Mouse (Mus musculus): ENCODE results near the gene Rfx2. TPM values are rescaled to one million over a fixed set of nuclear protein-coding genes. Genes with fewer than 3 reads are reported as not detected.

Rfx2 gene
- polyA plus RNA-seq, 1 experiment: 4.4 TPM

DNA sequence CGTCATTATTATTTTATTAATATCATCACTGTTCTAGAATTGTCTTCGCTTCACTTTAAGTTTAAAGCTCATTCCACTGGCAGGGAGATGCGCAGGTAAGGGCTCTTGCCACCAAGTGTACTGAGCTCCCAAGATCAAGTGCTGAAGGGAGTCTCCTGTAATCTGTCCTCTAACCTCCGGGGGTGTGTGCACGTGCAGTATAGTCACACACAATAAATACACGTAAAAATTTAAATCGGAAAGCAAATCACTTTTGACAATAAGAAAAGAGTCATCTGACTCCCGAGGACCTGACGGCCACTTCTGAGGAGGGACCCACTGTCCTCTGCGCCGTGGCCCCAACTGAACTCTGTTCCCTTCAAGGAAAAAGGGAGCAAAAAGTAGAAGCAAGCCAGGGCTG is 1.6 kb downstream of the Rfx2 start:
- H3K4me3 ChIP-seq: no peak overlapping the region
- no peak overlapping the region for H3K4me2 ChIP-seq (ENCODE audit: low read depth)
- H3K79me2 ChIP-seq (ENCODE audit: control insufficient read depth, insufficient read depth): no peaks in the 10 kb centered on the region
- no peaks in the 10 kb centered on the region for H3K27me3 ChIP-seq (ENCODE audit: control insufficient read depth, insufficient read depth, insufficient read length)
- no peaks in the 10 kb centered on the region for H3K36me3 ChIP-seq (ENCODE audit: control insufficient read depth, insufficient read depth)
- TF ChIP-seq MYOD1 (IDR thresholded peaks at IDR 0.05; ENCODE audit: control insufficient read depth in 1 of 3, insufficient read length in 2 of 3, low read depth in 2 of 3): no peak
- no peak for TF ChIP-seq POLR2A (IDR thresholded peaks at IDR 0.05; ENCODE audit: insufficient read length, low read depth)
- no peak for TF ChIP-seq TCF3 (IDR thresholded peaks at IDR 0.05; ENCODE audit: insufficient read length, low read depth)
- TF ChIP-seq REST (IDR thresholded peaks at IDR 0.05; ENCODE audit: insufficient read depth, insufficient read length): no peak
- no peak for TF ChIP-seq POLR2AphosphoS2 (IDR thresholded peaks at IDR 0.05; ENCODE audit: insufficient read length, low read depth)
- no peak for TF ChIP-seq MYOG (IDR thresholded peaks at IDR 0.05; ENCODE audit: control insufficient read depth in 1 of 3, insufficient read depth in 1 of 3, insufficient read length in 2 of 3, low read depth in 2 of 3)
- TF ChIP-seq MAX (IDR thresholded peaks at IDR 0.05; ENCODE audit: low read depth): no peak
- TF ChIP-seq SRF (IDR thresholded peaks at IDR 0.05; ENCODE audit: control insufficient read depth, insufficient read length, low read depth): no peak
- no peak for TF ChIP-seq E2F4 (IDR thresholded peaks at IDR 0.05; ENCODE audit: insufficient read depth)
- TF ChIP-seq TCF12 (IDR thresholded peaks at IDR 0.05; ENCODE audit: insufficient read depth, poor library complexity, severe bottlenecking): no peak
- TF ChIP-seq CEBPB (IDR thresholded peaks at IDR 0.05; ENCODE audit: insufficient read depth, poor library complexity, severe bottlenecking): no peak
- TF ChIP-seq USF1 (IDR thresholded peaks at IDR 0.05; ENCODE audit: low read depth): no peak
- no peak overlapping the region for H3ac ChIP-seq (ENCODE audit: control insufficient read depth, insufficient read length)

DNA sequence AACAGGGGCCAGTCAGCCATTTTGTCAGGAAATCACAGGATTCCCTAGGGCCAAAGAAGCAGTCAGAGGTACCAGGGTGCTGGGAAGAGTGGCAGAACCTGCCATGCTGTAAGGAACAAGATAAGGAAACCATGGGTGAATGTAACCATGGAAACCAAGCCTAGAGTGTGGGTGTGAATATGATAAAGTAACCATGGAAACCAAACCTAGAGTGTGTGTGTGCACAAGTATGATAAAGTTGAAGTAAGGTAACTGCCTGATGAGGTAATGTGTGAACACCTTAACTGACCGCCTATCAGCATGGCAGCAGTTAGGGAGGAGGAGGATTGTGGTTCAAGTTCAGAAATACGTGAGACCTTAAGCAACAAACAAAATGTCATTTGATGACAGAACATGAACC is 4.1 kb downstream of the Rfx2 start:
- TF ChIP-seq CEBPB (IDR thresholded peaks at IDR 0.05; ENCODE audit: insufficient read depth, poor library complexity, severe bottlenecking) (no peak), USF1 (IDR thresholded peaks at IDR 0.05; ENCODE audit: low read depth) (no peak), MYOG (IDR thresholded peaks at IDR 0.05; ENCODE audit: control insufficient read depth in 1 of 3, insufficient read depth in 1 of 3, insufficient read length in 2 of 3, low read depth in 2 of 3) (no peak), E2F4 (IDR thresholded peaks at IDR 0.05; ENCODE audit: insufficient read depth) (no peak), MAX (IDR thresholded peaks at IDR 0.05; ENCODE audit: low read depth) (no peak), TCF12 (IDR thresholded peaks at IDR 0.05; ENCODE audit: insufficient read depth, poor library complexity, severe bottlenecking) (no peak), POLR2AphosphoS2 (IDR thresholded peaks at IDR 0.05; ENCODE audit: insufficient read length, low read depth) (no peak), MYOD1 (IDR thresholded peaks at IDR 0.05; ENCODE audit: control insufficient read depth in 1 of 3, insufficient read length in 2 of 3, low read depth in 2 of 3) (no peak), REST (IDR thresholded peaks at IDR 0.05; ENCODE audit: insufficient read depth, insufficient read length) (no peak), POLR2A (IDR thresholded peaks at IDR 0.05; ENCODE audit: insufficient read length, low read depth) (no peak), TCF3 (IDR thresholded peaks at IDR 0.05; ENCODE audit: insufficient read length, low read depth) (no peak), SRF (IDR thresholded peaks at IDR 0.05; ENCODE audit: control insufficient read depth, insufficient read length, low read depth) (no peak)
- Histone ChIP-seq H3K4me2 (ENCODE audit: low read depth) (no peak overlapping the region), H3K27me3 (ENCODE audit: control insufficient read depth, insufficient read depth, insufficient read length) (no peaks in the 10 kb centered on the region), H3ac (ENCODE audit: control insufficient read depth, insufficient read length) (no peak overlapping the region), H3K36me3 (ENCODE audit: control insufficient read depth, insufficient read depth) (no peaks in the 10 kb centered on the region), H3K79me2 (ENCODE audit: control insufficient read depth, insufficient read depth) (no peaks in the 10 kb centered on the region), H3K4me3 (no peak overlapping the region)

DNA sequence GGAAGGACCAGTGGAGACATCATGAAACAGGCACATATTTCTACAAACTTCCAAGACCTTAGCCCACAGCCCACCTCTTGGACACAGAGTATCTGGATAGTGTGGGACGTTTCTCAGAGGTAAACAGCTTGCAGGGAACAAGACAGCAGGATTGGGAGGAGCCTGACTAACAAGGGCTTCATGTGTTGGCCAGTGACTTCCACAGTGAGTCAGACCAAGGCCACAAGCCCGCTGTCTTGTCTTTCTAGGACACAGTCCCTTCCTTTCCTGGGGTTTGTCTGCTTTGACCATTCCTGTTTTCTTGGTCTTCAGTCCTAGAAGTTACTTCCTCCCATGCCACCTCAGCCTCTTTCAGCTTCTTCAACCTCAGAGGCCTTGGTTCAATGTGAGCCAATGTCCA is 7.5 kb downstream of the Rfx2 start:
- no peaks in the 10 kb centered on the region for H3K36me3 ChIP-seq (ENCODE audit: control insufficient read depth, insufficient read depth)
- no peak overlapping the region for H3ac ChIP-seq (ENCODE audit: control insufficient read depth, insufficient read length)
- no peaks in the 10 kb centered on the region for H3K79me2 ChIP-seq (ENCODE audit: control insufficient read depth, insufficient read depth)
- no peaks in the 10 kb centered on the region for H3K27me3 ChIP-seq (ENCODE audit: control insufficient read depth, insufficient read depth, insufficient read length)
- no peak overlapping the region for H3K4me2 ChIP-seq (ENCODE audit: low read depth)
- TF ChIP-seq MYOG (IDR thresholded peaks at IDR 0.05; ENCODE audit: control insufficient read depth in 1 of 3, insufficient read depth in 1 of 3, insufficient read length in 2 of 3, low read depth in 2 of 3) (no peak), TCF12 (IDR thresholded peaks at IDR 0.05; ENCODE audit: insufficient read depth, poor library complexity, severe bottlenecking) (no peak), E2F4 (IDR thresholded peaks at IDR 0.05; ENCODE audit: insufficient read depth) (no peak)
- H3K4me3 ChIP-seq: no peak overlapping the region

DNA sequence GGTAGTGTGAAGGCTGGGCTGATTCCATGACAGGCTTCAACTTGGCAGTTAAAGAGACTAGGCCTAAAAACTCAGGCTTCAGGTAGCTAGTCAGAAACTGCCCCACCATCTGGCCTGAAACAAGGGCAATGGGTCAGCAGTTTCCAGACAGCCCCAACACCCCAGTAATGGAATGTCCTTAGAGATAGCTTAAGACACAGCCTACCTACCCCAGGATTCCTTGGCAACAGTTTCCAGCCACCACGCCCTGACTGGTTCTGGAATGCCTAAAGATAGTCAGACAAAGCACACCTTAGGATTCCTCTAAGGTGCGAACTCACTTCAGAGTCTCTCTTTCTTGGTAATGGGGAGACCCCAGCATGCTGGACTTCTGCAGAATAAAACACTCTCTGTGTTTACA is 8.4 kb downstream of the Rfx2 start:
- no peaks in the 10 kb centered on the region for H3K27me3 ChIP-seq (ENCODE audit: control insufficient read depth, insufficient read depth, insufficient read length)

DNA sequence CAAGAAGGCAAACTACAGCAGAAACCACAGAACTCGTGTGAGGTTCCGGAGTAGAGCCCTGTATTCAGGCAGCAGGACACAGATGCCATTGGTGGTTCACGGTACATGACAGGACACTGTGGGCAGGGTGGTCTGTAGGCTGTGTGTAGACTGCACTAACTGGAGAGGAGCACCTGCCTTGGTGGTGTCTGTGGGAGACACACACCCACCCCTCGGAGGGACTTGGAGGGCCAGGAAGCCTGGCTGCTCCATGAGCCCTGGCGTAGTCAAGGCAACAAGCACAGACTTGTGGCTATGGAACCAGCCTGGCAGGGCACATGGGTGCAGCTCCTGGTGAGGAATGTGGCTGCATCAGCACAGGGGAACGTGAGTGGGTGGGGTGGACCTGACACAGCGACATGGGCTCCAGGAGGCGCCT is 11.1 kb downstream of the Rfx2 start:
- Histone ChIP-seq H3ac (ENCODE audit: control insufficient read depth, insufficient read length) (no peak overlapping the region), H3K27me3 (ENCODE audit: control insufficient read depth, insufficient read depth, insufficient read length) (no peaks in the 10 kb centered on the region), H3K4me3 (no peak overlapping the region), H3K79me2 (ENCODE audit: control insufficient read depth, insufficient read depth) (no peaks in the 10 kb centered on the region), H3K36me3 (ENCODE audit: control insufficient read depth, insufficient read depth) (no peaks in the 10 kb centered on the region), H3K4me2 (ENCODE audit: low read depth) (no peak overlapping the region)
- TF ChIP-seq REST (IDR thresholded peaks at IDR 0.05; ENCODE audit: insufficient read depth, insufficient read length) (no peak), USF1 (IDR thresholded peaks at IDR 0.05; ENCODE audit: low read depth) (no peak), MAX (IDR thresholded peaks at IDR 0.05; ENCODE audit: low read depth) (no peak), SRF (IDR thresholded peaks at IDR 0.05; ENCODE audit: control insufficient read depth, insufficient read length, low read depth) (no peak), TCF12 (IDR thresholded peaks at IDR 0.05; ENCODE audit: insufficient read depth, poor library complexity, severe bottlenecking) (no peak), MYOD1 (IDR thresholded peaks at IDR 0.05; ENCODE audit: control insufficient read depth in 1 of 3, insufficient read length in 2 of 3, low read depth in 2 of 3) (peak in 1 of 3 experiments; percentile 37), MYOG (IDR thresholded peaks at IDR 0.05; ENCODE audit: control insufficient read depth in 1 of 3, insufficient read depth in 1 of 3, insufficient read length in 2 of 3, low read depth in 2 of 3) (peak in 2 of 3 experiments; percentile 34 to 66)

More for the DNA sequence above, 8.4 kb downstream of the Rfx2 start:
- H3ac ChIP-seq (ENCODE audit: control insufficient read depth, insufficient read length): no peak overlapping the region
- H3K4me2 ChIP-seq (ENCODE audit: low read depth): no peak overlapping the region
- H3K4me3 ChIP-seq: no peak overlapping the region
- TF ChIP-seq E2F4 (IDR thresholded peaks at IDR 0.05; ENCODE audit: insufficient read depth) (no peak), TCF12 (IDR thresholded peaks at IDR 0.05; ENCODE audit: insufficient read depth, poor library complexity, severe bottlenecking) (no peak), REST (IDR thresholded peaks at IDR 0.05; ENCODE audit: insufficient read depth, insufficient read length) (no peak), MYOD1 (IDR thresholded peaks at IDR 0.05; ENCODE audit: control insufficient read depth in 1 of 3, insufficient read length in 2 of 3, low read depth in 2 of 3) (no peak), CEBPB (IDR thresholded peaks at IDR 0.05; ENCODE audit: insufficient read depth, poor library complexity, severe bottlenecking) (no peak), MYOG (IDR thresholded peaks at IDR 0.05; ENCODE audit: control insufficient read depth in 1 of 3, insufficient read depth in 1 of 3, insufficient read length in 2 of 3, low read depth in 2 of 3) (no peak)
- H3K36me3 ChIP-seq (ENCODE audit: control insufficient read depth, insufficient read depth): no peaks in the 10 kb centered on the region
- H3K79me2 ChIP-seq (ENCODE audit: control insufficient read depth, insufficient read depth): no peaks in the 10 kb centered on the region

Measured in myocyte (in vitro differentiated cells).